Mouse (Mus musculus) E14TG2a.4 (cell line): ENCODE data around the gene Fscn3.

ENCODE experiments used
- CTCF ChIP-seq: conservative IDR thresholded peaks from 2 replicates; pipeline ENCODE4 v1.5.1; 2014; ENCODE audit warnings: low read length
- NANOG ChIP-seq: IDR thresholded peaks from 2 replicates; pipeline ENCODE4 v1.6.1; 2014; ENCODE audit warnings: borderline replicate concordance, low read length, mixed read lengths

DNA sequence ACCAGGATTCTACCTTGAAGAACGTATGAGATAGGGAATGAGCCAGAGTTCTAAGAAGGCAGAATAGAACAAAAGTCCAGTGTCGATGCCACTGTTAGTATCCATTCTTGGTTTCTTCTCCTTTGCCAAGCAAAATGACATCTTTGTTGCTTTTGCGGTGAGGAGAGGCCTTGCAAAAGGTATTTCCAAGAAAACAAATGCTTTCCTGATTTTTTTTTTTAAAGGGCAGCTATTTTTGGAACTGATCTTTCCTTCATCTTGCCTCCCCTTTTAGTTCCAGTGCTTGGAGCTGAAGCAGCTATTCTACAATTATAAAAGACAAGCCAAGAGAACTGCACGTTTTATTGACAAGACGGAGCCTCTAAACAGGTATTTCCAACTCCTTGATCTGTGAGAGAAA, 47.2 kb downstream of the Fscn3 start, which contains the start of gene Snd1:
- TF ChIP-seq CTCF (no peak), NANOG (no peak)
